Mouse (Mus musculus): ENCODE data around the gene Tspan32. TPM values are rescaled to one million over a fixed set of nuclear protein-coding genes. Genes with fewer than 3 reads are reported as not detected.

Gene Tspan32
- polyA plus RNA-seq, 1 experiment from 2014 or later: 4.9 TPM

GRCm38 (mm10) chr7:143037306-143037705 is 32.5 kb downstream of the Tspan32 start:
- no peak for ATAC-seq (ENCODE audit: extremely low read depth, insufficient number of reproducible peaks, low FRiP score, low TSS enrichment)
- Histone ChIP-seq H3K27ac (replicated peaks) (no peak overlapping the region), H3K4me2 (no peak overlapping the region), H3K27me3 (replicated peaks) (no peaks in the 10 kb centered on the region), H3K9me3 (no peaks in the 10 kb centered on the region), H3K9ac (no peak overlapping the region), H3K36me3 (peaks cover 30% of the 10 kb centered on the region), H3K4me1 (peaks cover 35% of the 10 kb centered on the region), H3K4me3 (no peak overlapping the region)
- WGBS: 87% methylated on average over 4 of the region's 4 CpGs

GRCm38 (mm10) chr7:143038174-143038931 is 33.5 kb downstream of the Tspan32 start:
- Histone ChIP-seq H3K4me2 (no peak overlapping the region), H3K27ac (replicated peaks) (no peak overlapping the region), H3K4me1 (peaks cover 40% of the 10 kb centered on the region), H3K9me3 (no peaks in the 10 kb centered on the region), H3K9ac (no peak overlapping the region), H3K4me3 (no peak overlapping the region), H3K27me3 (replicated peaks) (no peaks in the 10 kb centered on the region), H3K36me3 (peaks cover 20% of the 10 kb centered on the region)
- ATAC-seq (ENCODE audit: extremely low read depth, insufficient number of reproducible peaks, low FRiP score, low TSS enrichment): no peak
- WGBS: 84% methylated on average over 3 of the region's 3 CpGs

GRCm38 (mm10) chr7:143040561-143040960 is 35.7 kb downstream of the Tspan32 start:
- Histone ChIP-seq H3K9me3 (peaks cover 7% of the 10 kb centered on the region; the same call in 1 of the 2 replicates), H3K36me3 (peaks cover 14% of the 10 kb centered on the region; the same call in 1 of the 2 replicates), H3K27ac (replicated peaks) (peak overlapping the region; percentile 76; the same call in 1 of the 2 replicates), H3K27me3 (replicated peaks) (no peaks in the 10 kb centered on the region), H3K4me1 (peaks cover 36% of the 10 kb centered on the region), H3K9ac (no peak overlapping the region), H3K4me2 (no peak overlapping the region), H3K4me3 (no peak overlapping the region)
- WGBS: 89% methylated on average over 3 of the region's 3 CpGs
- ATAC-seq (ENCODE audit: extremely low read depth, insufficient number of reproducible peaks, low FRiP score, low TSS enrichment): no peak

GRCm38 (mm10) chr7:143041138-143041822 is 36.4 kb downstream of the Tspan32 start:
- no peak overlapping the region for H3K4me3 ChIP-seq
- ATAC-seq (ENCODE audit: extremely low read depth, insufficient number of reproducible peaks, low FRiP score, low TSS enrichment): no peak
- H3K36me3 ChIP-seq: peaks cover 14% of the 10 kb centered on the region; the same call in 1 of the 2 replicates
- no peaks in the 10 kb centered on the region for H3K27me3 ChIP-seq (replicated peaks)
- H3K9me3 ChIP-seq: peaks cover 7% of the 10 kb centered on the region; the same call in 1 of the 2 replicates
- WGBS: 33% methylated on average over 3 of the region's 3 CpGs
- peak overlapping the region; percentile 76 for H3K27ac ChIP-seq (replicated peaks)
- H3K9ac ChIP-seq: 0 out of 2 replicates have a peak overlapping the region, but pooled peaks have one; percentile 35
- no peak overlapping the region for H3K4me2 ChIP-seq
- H3K4me1 ChIP-seq: peaks cover 36% of the 10 kb centered on the region

GRCm38 (mm10) chr7:143042089-143042488 is 37.2 kb downstream of the Tspan32 start:
- ATAC-seq (ENCODE audit: extremely low read depth, insufficient number of reproducible peaks, low FRiP score, low TSS enrichment): peak; percentile 48; the same call in 1 of the 2 replicates
- H3K9ac ChIP-seq: no peak overlapping the region
- H3K36me3 ChIP-seq: peaks cover 6% of the 10 kb centered on the region; the same call in 1 of the 2 replicates
- H3K4me2 ChIP-seq: no peak overlapping the region
- H3K9me3 ChIP-seq: peaks cover 7% of the 10 kb centered on the region; the same call in 1 of the 2 replicates
- H3K27ac ChIP-seq (replicated peaks): peak overlapping the region; percentile 76
- H3K4me1 ChIP-seq: peaks cover 36% of the 10 kb centered on the region
- 39% methylated on average over 3 of the region's 3 CpGs for WGBS
- H3K27me3 ChIP-seq (replicated peaks): no peaks in the 10 kb centered on the region
- H3K4me3 ChIP-seq: no peak overlapping the region

- 61% methylated on average over 3 of the region's 3 CpGs for WGBS
- H3K4me3 ChIP-seq: no peak overlapping the region
- H3K4me1 ChIP-seq: peaks cover 36% of the 10 kb centered on the region
- H3K9me3 ChIP-seq: peaks cover 7% of the 10 kb centered on the region; the same call in 1 of the 2 replicates
- H3K27me3 ChIP-seq (replicated peaks): no peaks in the 10 kb centered on the region
- no peak for ATAC-seq (ENCODE audit: extremely low read depth, insufficient number of reproducible peaks, low FRiP score, low TSS enrichment)
- H3K4me2 ChIP-seq: no peak overlapping the region
- 0 out of 2 replicates have a peak, but pooled peaks cover 3% of the 10 kb centered on the region for H3K36me3 ChIP-seq
- no peak overlapping the region for H3K9ac ChIP-seq
- peak overlapping the region; percentile 76 for H3K27ac ChIP-seq (replicated peaks)
Measured at GRCm38 (mm10) chr7:143042897-143043300, 38.1 kb downstream of the Tspan32 start.

- Histone ChIP-seq H3K36me3 (0 out of 2 replicates have a peak, but pooled peaks cover 3% of the 10 kb centered on the region), H3K4me3 (no peak overlapping the region), H3K27ac (replicated peaks) (no peak overlapping the region), H3K9me3 (peaks cover 7% of the 10 kb centered on the region; the same call in 1 of the 2 replicates), H3K4me2 (no peak overlapping the region), H3K9ac (no peak overlapping the region), H3K27me3 (replicated peaks) (no peaks in the 10 kb centered on the region), H3K4me1 (peaks cover 35% of the 10 kb centered on the region)
- ATAC-seq (ENCODE audit: extremely low read depth, insufficient number of reproducible peaks, low FRiP score, low TSS enrichment): no peak
- WGBS: 88% methylated on average over 2 of the region's 2 CpGs
Measured at GRCm38 (mm10) chr7:143044049-143044825, 39.4 kb downstream of the Tspan32 start.

- ATAC-seq (ENCODE audit: extremely low read depth, insufficient number of reproducible peaks, low FRiP score, low TSS enrichment): no peak
- H3K27ac ChIP-seq (replicated peaks): no peak overlapping the region
- H3K4me2 ChIP-seq: no peak overlapping the region
- no peaks in the 10 kb centered on the region for H3K27me3 ChIP-seq (replicated peaks)
- 0 out of 2 replicates have a peak, but pooled peaks cover 3% of the 10 kb centered on the region for H3K36me3 ChIP-seq
- H3K9me3 ChIP-seq: peaks cover 7% of the 10 kb centered on the region; the same call in 1 of the 2 replicates
- peaks cover 41% of the 10 kb centered on the region for H3K4me1 ChIP-seq
- no peak overlapping the region for H3K9ac ChIP-seq
- H3K4me3 ChIP-seq: no peak overlapping the region
Measured at GRCm38 (mm10) chr7:143044826-143045206, 40.0 kb downstream of the Tspan32 start.

GRCm38 (mm10) chr7:143046358-143046757 is 41.5 kb downstream of the Tspan32 start:
- Histone ChIP-seq H3K27ac (replicated peaks) (no peak overlapping the region), H3K9ac (no peak overlapping the region), H3K4me3 (no peak overlapping the region), H3K36me3 (0 out of 2 replicates have a peak, but pooled peaks cover 3% of the 10 kb centered on the region), H3K4me1 (peaks cover 44% of the 10 kb centered on the region), H3K27me3 (replicated peaks) (no peaks in the 10 kb centered on the region), H3K9me3 (peaks cover 7% of the 10 kb centered on the region; the same call in 1 of the 2 replicates), H3K4me2 (no peak overlapping the region)
- no peak for ATAC-seq (ENCODE audit: extremely low read depth, insufficient number of reproducible peaks, low FRiP score, low TSS enrichment)
- WGBS: 59% methylated on average over 7 of the region's 7 CpGs

GRCm38 (mm10) chr7:143049331-143049730 is 44.5 kb downstream of the Tspan32 start:
- WGBS: 66% methylated on average over 3 of the region's 3 CpGs
- ATAC-seq (ENCODE audit: extremely low read depth, insufficient number of reproducible peaks, low FRiP score, low TSS enrichment): no peak
- Histone ChIP-seq H3K36me3 (peaks cover 4% of the 10 kb centered on the region; the same call in 1 of the 2 replicates), H3K4me2 (no peak overlapping the region), H3K27me3 (replicated peaks) (no peaks in the 10 kb centered on the region), H3K4me3 (no peak overlapping the region), H3K9me3 (peaks cover 7% of the 10 kb centered on the region; the same call in 1 of the 2 replicates), H3K9ac (no peak overlapping the region), H3K4me1 (peaks cover 38% of the 10 kb centered on the region), H3K27ac (replicated peaks) (peak overlapping the region; percentile 83)
